Mouse (Mus musculus) T-helper 2 cell (primary cell): ENCODE results near the gene Tnr.

Experiments used
- in situ Hi-C: fragments of 300-600 bp; cut with MboI, MseI; formaldehyde crosslinking; loops from one replicate; pipeline ENCODE4 v1.15.1; 2025; ENCODE audit warnings: high pct_unique_total_duplicates

Gene Tnr

DNA sequence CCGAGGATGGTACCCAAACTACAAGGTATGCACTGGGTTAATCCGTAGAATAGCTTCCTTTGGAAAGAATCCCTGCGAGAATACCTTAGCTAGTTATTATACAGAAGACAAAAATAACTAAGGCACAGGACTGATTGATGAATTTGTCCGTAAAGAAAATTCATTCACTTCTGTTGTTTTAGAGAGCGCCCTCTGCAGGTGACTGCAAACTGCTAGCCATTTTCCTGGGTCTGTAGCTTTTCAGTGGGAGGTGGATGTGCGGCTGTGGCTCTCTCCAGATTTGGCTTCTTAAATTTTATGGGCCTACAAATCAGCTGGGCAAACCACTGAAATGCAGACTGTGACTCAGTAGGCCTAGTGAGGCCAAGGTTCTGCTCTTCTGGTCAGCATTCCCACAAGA, 42.5 kb downstream of the Tnr start:
- in situ Hi-C loops = no loop called here

DNA sequence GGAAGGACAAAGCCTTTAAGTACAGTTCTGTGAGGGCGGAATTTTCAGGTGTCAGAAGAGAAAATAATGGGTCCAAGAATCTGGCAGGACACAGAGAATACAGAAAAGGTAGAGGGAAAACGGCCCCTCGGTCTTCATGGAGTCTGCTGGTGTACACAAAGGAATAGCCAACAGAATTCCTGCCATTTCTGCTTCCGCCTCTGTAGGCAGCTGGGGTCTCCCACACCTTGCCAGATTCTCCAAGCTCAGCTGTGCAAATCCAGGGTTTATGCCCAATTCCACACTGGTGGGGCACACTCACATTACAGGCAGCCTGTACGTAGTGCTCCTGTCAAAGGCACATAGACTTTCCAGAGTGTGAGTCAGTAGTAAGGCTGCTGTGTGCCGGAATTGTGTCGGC, 43.6 kb downstream of the Tnr start:
- in situ Hi-C loops = no loop called here

DNA sequence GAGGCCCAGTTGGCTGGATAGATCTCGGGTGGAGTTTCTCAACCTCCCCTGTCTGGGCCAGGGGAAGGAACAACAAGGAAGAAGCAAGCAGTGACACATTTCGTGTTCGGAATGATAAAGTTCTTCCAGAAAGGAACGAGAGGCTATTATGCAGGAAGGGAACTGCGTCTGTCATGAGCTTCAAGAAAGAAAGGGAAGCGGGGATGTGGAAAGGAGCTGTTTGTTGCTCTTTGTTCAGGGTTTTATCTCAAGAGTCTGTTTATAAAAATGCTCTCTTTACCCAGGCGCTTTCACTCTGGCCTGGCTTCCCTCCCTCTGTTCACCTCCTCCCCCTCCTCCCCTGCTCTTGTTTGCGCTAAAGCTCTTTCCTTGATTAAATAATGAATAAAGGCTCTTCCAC, 46.7 kb downstream of the Tnr start:
- in situ Hi-C loops = no loop called here

DNA sequence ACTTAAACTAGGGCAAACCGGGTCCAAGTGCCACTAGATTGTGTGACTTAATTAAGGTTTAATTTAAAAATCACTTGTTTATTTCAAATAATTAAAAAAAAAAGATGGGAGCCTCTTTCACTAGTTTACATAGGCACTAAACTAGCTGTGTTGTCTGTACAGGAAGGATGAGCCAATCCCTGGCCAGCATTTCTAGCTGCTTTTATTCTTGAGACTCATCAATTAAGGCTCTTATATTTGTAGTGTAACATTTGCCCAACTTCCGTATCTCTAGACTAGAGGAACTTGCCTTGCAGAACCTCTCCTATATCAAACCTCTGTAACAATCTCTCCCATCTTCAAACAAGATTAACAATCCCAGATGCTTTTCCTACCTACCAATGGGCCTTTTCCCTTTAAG, 47.3 kb downstream of the Tnr start:
- in situ Hi-C loops = no loop called here

DNA sequence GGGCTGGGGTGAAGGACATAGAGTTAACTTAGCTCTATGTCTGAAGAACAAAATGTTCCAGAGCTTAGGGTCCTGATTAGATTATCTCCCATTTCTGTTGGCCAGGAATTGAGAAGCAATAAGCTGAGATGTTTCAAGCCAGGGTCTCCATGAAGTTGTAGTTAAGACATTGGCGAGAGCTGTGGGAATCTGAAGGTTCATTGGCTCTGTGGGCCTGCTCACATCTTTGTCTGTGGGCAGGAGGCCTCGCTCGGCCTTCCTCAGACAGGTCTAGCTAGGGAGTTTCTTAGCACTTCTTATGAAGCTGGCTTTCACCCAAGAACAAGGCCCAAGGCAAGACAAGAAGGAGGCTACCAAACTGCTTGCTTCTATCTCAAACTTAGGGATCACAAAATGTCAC, 48.4 kb downstream of the Tnr start:
- in situ Hi-C loops = no loop called here

DNA sequence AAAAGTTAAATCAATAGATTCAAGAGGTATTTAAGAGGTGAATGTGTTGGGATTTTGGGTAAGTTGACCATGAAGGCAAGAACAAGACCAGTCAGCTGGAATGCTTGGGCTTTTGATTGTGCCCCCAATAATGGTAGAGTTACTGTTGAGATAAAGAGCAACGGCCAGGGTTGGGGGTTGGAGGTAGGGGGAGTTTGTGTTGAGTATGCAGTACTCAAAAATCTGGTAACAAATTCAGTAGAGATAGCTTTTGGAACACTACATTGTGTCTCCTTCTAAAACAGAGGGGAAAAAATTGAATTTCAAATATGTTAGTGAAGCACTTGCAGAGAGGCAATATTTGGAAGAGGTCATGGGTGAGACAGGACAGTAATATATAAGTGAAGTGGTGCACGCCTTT, 49.5 kb downstream of the Tnr start:
- in situ Hi-C loops = no loop called here

DNA sequence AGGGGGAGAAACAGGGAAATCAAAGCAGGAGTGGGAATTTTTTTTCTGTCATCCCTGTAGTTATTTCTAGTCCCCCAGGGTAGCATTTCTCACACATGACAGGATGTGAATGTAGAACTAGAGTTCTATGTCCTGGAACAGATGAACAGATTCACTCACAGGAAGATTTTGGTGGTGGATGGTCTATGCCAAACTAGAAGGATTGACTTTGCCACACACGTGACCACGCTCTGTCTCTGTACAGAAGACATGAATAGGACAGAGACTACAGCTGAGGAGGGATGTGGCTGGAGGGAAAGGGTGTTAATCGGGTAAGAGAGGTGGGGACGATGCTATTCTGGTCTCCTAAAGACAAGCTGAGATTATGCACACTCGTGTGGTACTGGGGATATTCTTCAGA, 51.1 kb downstream of the Tnr start:
- in situ Hi-C loops = no loop called here

DNA sequence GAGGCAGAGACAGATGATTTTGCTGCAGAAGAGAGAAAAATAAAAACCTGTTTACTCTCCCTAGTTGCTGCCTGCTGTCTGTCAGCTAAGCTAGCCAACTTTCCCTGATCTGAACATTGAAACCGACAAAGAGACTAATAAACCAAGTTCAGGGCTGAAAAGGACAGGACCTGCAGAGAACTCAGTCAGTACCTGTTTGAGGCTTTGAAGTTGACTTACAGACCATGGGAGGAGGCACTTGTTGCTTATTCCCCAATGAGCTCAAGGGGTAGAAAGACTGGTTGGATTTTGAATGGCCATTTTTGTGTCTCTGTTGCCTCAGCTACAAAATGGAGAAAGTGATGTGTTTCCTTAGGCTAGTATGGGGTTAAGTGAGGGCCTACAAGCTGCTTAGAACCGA, 52.7 kb downstream of the Tnr start:
- in situ Hi-C loops = no loop called here

DNA sequence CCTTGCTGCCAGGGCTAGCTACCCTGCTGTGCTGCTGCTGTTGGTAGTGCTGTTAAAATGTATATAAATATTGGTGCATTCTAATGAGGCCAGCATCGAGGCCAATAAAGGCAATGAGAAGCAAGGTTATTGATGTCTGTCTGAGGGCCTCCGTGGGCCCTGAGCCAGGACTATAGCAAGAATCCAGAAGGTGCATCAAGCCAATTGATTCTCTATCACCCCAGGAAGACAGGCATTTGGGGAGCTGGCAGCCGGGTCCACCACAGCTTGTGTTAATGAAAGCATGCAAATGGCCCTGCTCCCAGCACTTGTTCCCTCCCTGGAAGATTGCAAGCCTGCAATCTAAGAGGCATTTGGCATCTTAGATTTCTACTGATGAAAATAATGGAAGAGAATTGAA, 54.8 kb downstream of the Tnr start:
- in situ Hi-C loops = no loop called here

DNA sequence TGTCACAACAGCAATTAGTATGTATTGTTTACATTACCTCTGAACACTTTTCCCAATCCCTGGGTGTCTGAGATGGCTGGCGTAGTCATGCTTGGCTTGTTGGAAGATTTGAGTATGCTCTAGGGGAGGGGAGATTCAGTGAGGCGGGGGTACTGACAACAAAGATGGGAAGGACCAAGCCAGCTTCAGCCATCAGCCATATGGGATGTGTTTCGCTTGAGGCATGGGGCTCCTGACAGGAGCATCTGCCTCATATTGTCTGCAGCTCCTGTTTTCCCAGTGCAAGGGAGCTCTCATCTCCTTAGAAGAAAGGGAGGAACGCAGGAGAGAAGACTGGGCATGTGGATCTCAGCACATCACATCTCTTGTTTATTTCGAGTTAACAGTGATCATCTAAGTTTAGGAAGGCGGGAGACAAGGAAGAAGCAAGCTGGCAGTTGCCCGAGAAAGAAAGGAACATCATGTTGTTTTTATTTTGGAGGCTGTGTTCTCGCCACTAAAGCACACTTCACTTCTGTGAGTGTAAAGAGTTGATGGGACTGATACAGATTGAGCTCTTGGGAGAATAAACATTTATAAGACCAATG, 56.9 kb downstream of the Tnr start:
- in situ Hi-C loops = no loop called here

DNA sequence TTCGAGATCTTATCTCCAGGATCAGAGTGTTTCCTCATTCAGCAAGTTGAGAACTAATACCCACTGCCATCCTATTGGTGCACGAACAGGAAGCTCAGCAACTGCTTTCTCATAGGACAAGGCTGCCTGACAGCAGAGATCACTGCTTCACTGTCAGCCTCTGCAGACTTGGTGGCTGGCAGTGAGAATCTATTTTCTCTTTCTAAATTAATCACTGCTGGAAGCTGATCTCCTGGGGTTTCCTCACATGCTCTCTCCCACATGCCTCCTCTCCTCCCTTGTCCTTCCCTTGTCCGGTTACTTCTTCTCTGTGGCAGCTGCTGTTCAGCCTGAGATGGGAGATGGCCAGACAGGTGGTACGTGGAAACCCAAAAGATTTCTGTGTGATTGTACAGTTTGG, 60.3 kb downstream of the Tnr start:
- in situ Hi-C loops = no loop called here

DNA sequence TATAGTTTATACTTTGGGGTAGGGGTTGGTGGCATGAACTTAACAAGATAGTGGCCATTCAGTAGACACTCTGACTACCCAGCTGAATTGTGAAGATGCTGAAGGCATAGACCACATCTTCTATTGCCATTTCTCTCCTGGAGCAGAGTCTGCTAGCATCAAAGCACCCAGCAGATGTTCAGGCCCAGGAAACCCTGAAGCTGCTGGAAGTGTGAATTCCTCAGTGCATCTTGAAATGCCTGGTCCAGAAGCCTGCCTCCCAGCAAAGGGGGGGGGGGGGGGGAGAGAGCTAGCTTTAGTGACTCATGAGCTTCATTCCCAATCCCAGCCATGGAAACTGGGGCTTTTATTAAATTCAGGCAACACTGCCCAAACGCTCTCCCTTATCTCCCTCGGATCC, 65.2 kb downstream of the Tnr start:
- in situ Hi-C loops = no loop called here

DNA sequence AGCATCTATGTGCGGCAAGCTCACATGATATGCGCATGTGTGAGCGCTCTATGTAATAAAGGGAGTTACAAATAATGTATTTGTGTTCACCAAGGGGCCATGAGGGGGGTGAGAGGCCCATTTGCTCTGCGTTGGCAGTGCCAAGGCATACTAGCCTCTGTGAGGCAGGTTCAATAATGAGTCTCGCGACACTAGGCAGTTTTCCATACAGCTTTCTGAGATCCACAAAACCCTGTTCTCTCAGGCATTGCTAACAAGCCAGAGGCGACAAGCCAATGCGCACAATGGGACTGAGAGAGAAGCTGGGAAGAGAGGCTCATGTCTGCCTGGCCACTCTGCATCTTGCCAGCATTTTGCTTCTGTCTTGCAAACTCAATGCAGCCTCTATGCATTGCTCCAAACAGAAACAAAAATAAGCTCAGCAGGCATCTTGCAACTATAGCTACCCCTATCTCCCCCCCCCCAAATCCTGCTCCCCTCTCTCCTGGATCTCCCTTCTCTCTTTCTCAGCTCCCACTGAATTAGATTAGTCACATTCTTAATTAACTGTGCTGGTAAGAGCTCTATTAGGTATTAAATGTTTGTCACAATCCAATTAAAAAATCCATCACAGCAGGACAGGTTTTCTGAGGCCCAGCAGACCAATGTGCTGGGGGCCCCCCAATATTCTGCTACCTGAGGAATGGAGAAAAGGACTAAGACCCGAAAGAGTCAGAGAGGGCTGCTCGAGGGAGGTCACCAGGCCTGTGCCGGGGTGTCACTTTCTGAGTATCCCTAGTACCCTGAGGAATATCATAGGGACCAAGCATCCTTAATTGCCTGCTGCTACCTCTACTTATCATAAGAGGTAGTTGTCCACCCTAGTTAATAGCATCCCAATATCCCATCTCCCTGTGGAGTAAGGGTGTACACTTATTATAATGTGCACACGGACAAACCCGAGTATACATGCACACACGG, 70.8 kb downstream of the Tnr start:
- in situ Hi-C loops = no loop called here

DNA sequence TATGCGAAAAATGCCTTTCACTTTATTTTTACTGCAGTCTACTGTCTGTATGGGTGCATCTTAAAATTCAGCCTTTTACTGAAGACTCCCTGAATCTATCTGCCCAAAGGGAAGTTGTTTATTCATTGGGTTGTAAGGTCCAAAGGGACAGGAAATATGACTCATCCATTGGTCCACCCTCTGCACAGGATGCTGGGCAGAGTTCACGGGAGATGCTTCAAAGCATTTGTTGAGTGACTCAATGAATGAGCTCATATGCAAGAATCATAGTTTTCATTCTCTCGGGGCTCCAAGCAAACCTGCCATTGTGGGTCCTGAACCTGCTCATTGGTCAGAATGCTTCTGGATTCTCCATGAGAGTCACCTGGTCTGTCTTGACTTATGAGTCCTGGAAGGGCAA, 72.2 kb downstream of the Tnr start:
- in situ Hi-C loops = no loop called here

DNA sequence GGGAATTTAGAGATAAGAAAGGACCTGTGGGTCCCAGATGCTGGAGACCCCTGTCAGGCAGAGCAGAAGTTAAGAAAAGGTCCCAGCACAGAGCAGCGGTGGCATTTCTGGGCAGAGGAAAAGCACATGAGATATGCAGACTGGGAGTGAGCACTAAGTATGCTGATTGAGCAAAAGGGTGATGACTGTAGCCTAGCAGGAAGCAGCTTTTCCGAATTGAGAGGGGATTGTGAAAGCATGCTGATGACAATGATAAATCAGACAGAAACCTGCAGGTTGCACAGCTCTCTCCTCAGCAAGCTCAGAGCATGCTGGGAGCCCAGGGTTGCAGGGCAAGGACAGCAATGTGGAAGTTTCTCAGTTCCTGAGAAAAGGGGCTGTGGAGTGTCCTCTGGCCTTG, 73.1 kb downstream of the Tnr start:
- in situ Hi-C loops = no loop called here

DNA sequence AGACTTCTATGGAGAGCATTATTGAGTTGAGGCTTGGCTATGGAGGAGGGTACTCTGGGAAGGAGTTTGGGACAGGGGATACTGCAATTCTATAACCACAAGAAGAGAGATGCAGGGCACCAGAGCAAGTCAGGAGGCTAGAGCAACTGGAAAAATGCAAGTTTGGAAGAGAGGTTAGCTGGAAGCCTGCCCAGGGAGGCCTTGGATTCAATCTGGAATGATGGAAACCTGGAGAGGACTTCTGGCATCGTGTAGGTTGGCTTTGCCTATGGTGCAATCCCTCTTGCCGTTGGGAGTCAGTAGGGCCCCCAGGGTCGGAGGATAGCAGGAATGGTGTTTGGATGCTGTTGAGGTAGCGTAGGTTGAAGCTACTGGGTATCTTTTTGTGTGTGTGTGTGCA, 90.0 kb downstream of the Tnr start:
- in situ Hi-C loops = no loop called here

DNA sequence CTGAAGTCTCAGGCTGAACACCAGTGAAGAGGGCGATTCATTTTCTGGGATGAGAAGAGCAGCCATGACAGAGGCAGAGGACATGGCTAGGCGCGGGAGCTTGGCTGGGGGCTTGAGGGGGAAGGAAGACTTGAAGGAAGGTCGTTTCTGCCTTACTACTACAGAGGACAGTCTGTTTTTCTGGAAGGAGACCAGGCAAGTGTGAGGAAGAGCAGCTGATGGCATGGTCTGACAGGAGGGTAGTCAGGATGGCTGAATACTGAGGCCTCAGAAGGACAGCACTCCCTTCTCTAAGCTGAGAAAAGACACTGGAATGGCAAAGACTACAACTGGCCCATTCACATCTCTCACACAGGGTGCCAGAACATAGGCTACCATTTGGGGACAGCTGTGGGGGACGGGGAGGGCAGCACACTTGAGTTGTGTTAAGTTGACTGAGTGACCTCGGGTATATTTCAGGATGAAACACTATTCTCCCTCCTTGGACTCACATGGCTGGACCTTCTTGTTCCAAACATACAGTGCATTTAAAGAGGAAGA, 90.6 kb downstream of the Tnr start:
- in situ Hi-C loops = no loop called here

DNA sequence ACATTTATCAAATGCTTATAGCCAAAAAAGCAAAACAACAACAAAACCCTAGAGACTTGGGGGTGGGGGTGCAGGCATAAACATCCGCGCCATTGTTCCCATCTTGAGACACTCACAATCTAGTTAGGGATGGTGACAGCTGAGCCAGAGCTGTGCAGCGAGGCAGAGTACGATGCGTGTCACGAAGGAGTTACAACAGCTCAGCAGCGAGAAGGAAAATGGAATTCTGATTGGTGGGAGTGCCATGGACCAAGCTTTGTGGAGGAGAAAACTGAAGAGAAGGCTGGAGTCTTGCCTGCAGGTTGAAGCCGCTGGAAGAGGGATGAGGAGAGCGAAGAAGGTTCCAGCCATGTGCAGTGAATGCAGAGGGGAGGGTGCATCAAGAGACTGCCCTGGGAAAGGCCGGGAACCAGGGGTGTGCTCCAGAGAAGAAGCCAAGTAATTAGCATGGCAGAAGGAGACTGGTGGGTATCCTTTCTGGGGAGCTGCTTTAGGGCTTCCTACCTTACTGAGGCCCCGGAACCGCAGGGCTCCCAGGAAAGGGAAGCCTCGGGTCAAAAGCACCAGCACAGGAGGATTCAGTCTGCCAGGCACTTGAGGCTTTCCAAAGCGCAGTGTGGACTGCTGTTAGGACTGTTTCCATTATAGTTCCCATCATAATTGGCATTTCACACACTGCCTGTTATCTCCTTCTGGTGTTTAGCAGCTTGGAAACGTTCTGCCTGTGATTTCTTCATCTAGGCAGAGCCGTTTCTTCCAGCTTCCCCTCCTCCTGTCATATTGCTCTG, 91.3 kb downstream of the Tnr start:
- in situ Hi-C loops = no loop called here

DNA sequence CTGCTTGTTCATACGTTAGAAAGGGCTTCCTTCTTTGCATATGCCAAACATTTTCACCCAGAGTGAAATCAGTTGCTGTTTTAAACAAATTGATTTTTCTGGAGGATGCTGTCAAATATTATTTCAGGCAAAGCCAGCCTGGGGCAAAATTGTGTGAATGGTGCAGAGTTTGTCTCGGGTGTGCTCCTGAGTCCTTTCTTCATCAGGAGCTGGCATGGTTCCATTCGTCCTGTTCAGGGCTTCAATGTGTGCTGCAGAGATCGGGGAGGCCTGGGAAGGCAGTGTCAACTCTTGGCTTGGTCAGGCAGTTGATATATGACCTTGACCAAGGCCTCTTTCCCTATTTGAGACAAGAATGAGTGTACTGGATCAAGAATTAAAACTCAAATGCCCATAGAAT, 92.1 kb downstream of the Tnr start:
- in situ Hi-C loops = no loop called here

DNA sequence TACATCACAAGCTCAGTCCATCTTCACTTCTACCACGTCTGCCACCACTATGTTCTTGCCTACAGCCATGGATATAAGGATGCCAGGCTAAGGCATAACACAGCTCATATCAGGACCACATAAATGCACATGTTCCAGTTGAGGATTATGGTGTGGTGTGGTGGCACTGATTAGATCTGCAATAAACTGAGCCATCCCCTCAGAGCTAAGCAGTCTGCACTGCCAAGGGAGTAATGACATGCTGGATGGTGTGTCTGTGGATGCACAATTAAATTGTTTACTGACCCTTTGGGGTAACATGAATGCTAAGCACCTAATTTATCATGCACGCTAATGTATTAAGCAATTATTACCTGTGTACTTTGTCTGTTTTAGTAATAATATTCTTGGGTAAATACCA, 95.6 kb downstream of the Tnr start:
- in situ Hi-C loops = no loop called here

DNA sequence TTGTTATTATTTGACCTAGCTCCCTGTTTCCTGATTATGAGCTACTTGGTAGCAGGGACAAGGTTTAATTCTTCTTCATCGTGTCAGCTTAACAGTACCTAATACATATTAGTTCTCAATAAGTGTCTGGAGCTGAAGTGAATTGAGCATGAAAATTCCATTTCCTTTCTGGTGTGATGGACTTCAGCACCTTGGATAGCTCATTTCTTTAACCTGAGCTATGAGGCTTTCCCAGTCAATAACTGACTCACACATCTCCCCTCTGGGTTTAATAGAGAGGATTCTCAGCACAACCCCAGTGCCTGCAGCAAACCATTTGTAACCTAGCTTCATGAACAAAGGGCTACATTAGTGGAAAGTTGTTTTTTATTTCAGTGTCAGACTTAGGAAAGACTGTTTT, 97.8 kb downstream of the Tnr start:
- in situ Hi-C loops = no loop called here

DNA sequence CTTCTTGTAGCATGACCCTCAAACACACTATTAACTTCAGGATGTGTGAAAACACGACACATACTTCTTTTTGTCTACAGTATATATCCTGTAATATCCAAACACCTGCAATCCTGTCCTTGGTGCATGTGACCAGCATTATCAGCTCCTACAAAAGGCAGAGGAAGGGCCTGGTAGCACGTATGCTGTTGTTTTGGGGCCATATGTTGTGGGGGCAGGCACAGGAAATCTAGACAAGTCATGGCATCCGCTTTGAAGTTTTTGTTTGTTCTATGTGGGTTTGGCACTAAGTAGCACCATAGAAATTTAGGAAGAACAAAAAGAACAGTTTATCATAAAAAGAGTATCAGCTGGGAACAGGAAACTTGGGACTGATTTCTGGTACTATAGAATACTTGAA, 105.5 kb downstream of the Tnr start:
- in situ Hi-C loops = no loop called here
